Mouse (Mus musculus) bone marrow macrophage, adult 2 months (primary cell): ENCODE measurements around the gene Gm13212. TPM values are rescaled to one million over a fixed set of nuclear protein-coding genes. Genes with fewer than 3 reads are reported as not detected.
"Not testable (repeated sequence)": the region's sequence is repeated elsewhere in the genome, so short reads cannot be mapped to it uniquely, and the experiment has no call there.

Experiments used
- H3K27ac ChIP-seq: 2 replicates; pipeline ENCODE4 v1.5.1; 2012; ENCODE audit warnings: low read depth, low read length; ENCODE audit not compliant: insufficient read depth
- H3K4me1 ChIP-seq: 2 replicates; pipeline ENCODE4 v1.6.1; 2012; ENCODE audit warnings: low read length; ENCODE audit not compliant: control insufficient read depth, insufficient read depth
- H3K4me3 ChIP-seq: 2 replicates; pipeline ENCODE4 v1.5.1; 2012; ENCODE audit warnings: mild to moderate bottlenecking, low read length, moderate library complexity; ENCODE audit not compliant: insufficient read depth
- CTCF ChIP-seq: IDR thresholded peaks from 2 replicates; pipeline ENCODE4 v1.5.1; 2012; ENCODE audit warnings: low read depth, mild to moderate bottlenecking, low read length, moderate library complexity
- POLR2A ChIP-seq: IDR thresholded peaks from 2 replicates; pipeline ENCODE4 v1.6.1; 2012; ENCODE audit warnings: mild to moderate bottlenecking, low read depth, low read length, borderline replicate concordance
- polyA plus RNA-seq: library from polyadenylated mRNA; stranded (reverse); fragments of >200 nt; gene quantifications from 2 replicates; pipeline ENCODE4 v1.2.4, GENCODE M21; 2012; ENCODE audit not compliant: missing spikeins, insufficient read depth, insufficient read length

The Gm13212 gene
- 17.8 and 28.5 TPM in 2 replicates for polyA plus RNA-seq

DNA sequence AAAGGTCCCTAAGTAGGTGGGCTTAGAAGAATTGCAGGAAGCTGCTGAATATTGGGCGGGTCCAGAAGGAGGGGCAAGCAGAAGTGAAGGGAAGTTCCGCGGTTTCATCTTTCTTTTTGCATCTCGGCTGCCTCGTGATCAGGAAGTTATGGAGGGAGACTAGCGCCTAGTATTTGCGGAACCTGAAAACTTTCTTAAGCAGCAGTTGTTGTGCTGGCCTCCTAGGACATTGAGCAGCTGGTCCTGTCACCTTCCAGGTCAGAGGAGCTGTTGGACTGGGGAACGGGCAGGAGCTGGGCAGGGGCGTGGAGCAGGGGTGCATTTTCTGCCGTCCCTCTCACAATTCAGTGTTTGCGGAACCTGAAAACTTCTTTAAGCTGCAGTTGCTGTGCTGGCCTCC lies at the start of gene Gm13212:
Gene Gm13212, plus strand, starts transcription at position 89 of the 400 bp plus-strand sequence.
- H3K4me3 ChIP-seq = peak within 1 kb of the TSS; percentile 61
- H3K27ac ChIP-seq = peak within 1 kb of the TSS; percentile 58
- H3K4me1 ChIP-seq = not testable (repeated sequence)

DNA sequence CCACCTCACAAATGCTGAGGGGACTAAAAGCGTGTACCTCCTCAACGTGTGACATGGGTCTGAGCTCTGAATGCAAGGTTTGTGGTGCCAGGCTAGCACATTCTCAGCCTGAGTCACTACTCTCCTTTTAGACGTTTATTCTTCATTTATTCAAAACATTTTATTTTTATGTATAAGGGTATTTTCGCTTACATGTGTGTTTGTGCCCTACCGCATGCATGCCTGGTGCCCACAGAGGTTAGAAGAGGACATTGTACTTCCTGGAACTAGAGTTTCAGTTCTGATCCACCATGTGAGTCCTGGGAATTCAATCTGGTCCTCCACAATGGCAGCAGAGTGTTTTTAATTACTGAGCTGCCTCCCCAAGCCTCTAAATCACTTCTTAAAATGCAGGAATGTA lies 41.1 kb upstream of the Gm13212 start:
- not testable (repeated sequence) for H3K4me3 ChIP-seq, H3K27ac ChIP-seq, H3K4me1 ChIP-seq

DNA sequence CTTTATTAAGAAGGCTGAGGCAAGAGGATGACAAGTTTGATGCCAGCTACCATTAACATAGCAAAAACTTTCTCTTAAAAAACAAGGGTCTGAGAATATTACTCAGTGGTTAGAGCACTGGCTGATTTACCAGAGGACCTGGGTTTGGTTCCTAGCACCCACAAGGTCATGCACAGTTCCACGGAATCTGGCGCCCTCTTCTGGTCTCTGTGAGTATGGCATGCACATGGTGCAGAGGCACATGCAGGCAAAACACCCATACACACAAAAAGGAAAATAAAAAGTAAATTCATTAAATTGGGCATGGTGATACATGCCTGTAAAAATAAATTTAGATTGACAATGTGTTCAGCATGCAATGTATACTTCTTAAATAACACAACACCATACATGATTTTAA lies 39.9 kb upstream of the Gm13212 start:
- not testable (repeated sequence) for H3K4me1 ChIP-seq, H3K27ac ChIP-seq, H3K4me3 ChIP-seq

DNA sequence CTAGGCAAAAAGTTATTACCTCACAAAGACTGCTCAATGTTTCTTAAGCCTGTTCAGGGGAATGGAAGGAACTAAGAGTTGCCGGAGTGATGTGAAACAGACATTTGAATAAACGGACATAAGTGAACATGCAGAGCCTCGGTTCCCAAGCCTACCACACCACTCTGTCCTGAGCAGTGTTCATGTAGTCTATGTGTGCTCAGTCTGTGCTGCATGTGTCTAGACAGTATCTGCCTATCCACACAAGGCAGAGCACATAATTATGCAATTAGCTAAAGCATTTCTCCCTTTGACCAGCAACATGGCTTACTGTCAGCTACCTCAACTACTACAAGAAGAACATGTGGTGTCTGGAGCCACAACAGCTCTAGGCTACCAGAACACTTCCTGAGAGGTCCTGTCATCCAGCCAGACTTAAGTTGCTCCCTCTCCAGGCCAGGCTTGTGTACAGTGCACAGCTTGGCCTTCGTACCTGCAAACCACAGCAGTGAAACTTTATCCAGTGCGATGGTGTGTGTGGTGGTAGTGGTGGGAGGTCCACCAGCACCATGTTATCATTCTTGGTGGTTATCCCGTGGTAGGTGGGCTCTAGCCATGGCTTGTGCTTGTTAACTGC lies 39.1 kb upstream of the Gm13212 start:
- not testable (repeated sequence) for H3K4me3 ChIP-seq, H3K4me1 ChIP-seq, H3K27ac ChIP-seq

GRCm38 (mm10) chr4:145546477-145546876 lies 38.5 kb upstream of the Gm13212 start:
- H3K27ac ChIP-seq, H3K4me1 ChIP-seq, H3K4me3 ChIP-seq: not testable (repeated sequence)

GRCm38 (mm10) chr4:145556680-145557079 lies 28.3 kb upstream of the Gm13212 start:
- TF ChIP-seq CTCF (no peak), POLR2A (no peak)
- no peak overlapping the region for H3K27ac ChIP-seq
- no peaks in the 10 kb centered on the region for H3K4me1 ChIP-seq
- no peak overlapping the region for H3K4me3 ChIP-seq

- Histone ChIP-seq H3K4me3 (no peak overlapping the region), H3K4me1 (no peaks in the 10 kb centered on the region), H3K27ac (no peak overlapping the region)
- TF ChIP-seq CTCF (no peak), POLR2A (no peak)
Observed at GRCm38 (mm10) chr4:145559505-145560099, 25.4 kb upstream of the Gm13212 start.

DNA sequence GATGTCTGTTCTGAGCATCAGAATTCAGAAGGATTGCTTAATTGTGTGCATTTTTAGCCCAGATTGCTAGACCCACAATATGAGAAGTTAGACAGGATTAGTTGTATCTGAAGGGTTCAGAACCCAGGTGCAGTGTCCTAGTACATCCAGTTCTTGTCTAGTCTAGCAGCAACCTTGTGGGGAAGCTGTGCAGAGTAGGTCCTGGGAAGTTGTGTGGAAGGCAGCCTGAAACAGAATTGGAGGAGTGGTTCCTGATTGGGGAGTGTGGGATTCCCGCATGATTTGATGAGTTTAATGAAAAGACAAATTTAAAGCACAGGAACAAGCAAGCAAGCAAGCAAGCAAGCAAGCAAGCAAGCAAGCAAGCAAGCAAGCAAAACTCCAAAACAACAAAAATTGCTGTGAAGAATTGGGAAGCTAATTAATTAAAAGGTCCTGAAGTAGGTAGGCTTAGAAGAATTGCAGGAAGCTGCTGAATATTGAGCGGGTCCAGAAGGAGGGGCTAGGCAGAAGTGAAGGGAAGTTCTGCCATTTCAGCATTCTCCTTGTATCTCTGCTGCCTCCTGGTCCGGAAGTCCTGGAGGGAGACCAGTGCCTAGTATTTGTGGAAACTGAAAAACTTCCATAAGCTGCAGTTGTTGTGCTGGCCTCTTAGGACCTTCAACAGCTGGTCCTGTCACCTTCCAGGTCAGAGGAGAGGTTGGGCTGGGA lies 20.7 kb upstream of the Gm13212 start:
- Histone ChIP-seq H3K4me3 (no peak overlapping the region), H3K27ac (no peak overlapping the region), H3K4me1 (no peaks in the 10 kb centered on the region)
- TF ChIP-seq POLR2A = no peak
- no peak for TF ChIP-seq CTCF

GRCm38 (mm10) chr4:145570461-145570860 lies 14.5 kb upstream of the Gm13212 start:
- H3K4me1 ChIP-seq, H3K27ac ChIP-seq, H3K4me3 ChIP-seq: not testable (repeated sequence)

DNA sequence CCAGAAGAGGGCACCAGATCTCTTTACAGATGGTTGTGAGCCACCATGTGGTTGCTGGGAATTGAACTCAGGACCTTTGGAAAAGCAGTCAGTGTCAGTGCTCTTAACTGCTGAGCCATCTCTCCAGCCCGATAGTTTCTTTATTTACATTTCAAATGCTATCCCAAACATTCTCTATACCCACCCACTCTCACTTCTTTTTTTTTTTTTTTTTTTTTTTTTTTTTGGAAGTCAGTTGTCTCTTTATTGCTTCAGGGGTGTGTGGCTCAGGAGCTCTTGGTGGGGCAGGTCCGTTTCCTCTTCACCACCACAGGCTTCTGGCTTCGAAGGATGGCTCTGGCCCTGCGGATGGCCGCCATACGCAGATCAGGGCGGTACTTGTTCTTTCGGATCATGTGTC lies 8.3 kb upstream of the Gm13212 start:
- H3K4me3 ChIP-seq, H3K27ac ChIP-seq, H3K4me1 ChIP-seq: not testable (repeated sequence)

GRCm38 (mm10) chr4:145580333-145580732 lies 4.6 kb upstream of the Gm13212 start:
- H3K27ac ChIP-seq, H3K4me3 ChIP-seq, H3K4me1 ChIP-seq: not testable (repeated sequence)

DNA sequence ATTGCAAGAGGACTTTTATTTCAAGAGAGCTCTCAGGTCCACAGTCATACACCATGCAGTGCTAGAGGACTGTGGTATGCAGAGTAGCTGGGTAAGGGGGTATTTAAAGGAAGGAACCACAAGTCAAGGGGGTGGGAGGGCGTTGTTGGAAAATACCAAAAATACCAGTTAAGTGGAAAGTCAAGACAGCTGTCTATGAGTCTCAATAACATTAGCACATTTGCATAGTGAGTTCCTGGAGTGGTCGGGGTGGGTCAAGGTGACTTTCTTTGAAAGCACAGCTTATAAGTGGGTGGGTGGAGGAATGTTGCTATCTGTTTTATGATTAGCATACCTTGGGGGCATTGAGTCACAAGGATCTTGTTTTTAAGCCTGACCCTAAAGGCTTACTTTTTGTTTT lies 1.1 kb downstream of the Gm13212 start:
- peak overlapping the region; percentile 61 for H3K4me3 ChIP-seq
- H3K27ac ChIP-seq, H3K4me1 ChIP-seq: not testable (repeated sequence)

DNA sequence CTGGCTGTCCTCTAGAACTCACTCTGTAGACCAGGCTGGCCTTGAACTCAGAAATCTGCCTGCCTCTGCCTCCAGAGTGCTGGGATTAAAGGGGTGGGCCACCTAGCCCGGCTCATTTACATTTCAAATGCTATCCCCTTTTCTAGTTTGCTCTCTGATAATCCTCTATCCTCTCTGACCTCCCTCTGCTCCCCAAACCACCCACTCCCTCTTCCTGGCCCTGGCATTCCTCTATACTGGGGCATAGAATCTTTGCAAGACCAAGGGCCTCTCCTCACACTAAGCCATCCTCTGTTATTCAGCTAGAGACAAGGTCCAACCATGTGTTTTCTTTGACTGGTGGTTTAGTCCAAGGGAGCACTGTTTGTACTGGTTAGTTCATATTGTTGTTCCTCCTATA lies 9.2 kb downstream of the Gm13212 start:
- H3K4me1 ChIP-seq, H3K27ac ChIP-seq, H3K4me3 ChIP-seq: not testable (repeated sequence)

DNA sequence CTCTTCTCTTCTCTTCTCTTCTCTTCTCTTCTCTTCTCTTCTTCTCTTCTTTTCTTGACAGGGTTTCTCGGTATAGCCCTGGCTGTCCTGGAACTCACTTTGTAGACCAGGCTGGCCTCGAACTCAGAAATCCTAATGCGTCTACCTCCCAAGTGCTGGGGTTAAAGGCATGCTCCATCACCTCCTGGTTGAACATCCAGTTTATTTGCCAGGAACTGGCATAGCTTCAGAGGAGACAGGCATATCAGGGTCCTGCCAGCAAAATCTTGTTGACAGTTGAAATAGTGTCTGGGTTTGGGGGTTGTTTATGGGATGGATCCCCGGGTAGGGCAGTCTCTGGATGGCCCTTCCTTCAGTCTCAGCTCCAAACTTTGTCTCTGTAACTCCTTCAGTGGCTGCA lies 9.8 kb downstream of the Gm13212 start:
- H3K27ac ChIP-seq, H3K4me3 ChIP-seq, H3K4me1 ChIP-seq: not testable (repeated sequence)

DNA sequence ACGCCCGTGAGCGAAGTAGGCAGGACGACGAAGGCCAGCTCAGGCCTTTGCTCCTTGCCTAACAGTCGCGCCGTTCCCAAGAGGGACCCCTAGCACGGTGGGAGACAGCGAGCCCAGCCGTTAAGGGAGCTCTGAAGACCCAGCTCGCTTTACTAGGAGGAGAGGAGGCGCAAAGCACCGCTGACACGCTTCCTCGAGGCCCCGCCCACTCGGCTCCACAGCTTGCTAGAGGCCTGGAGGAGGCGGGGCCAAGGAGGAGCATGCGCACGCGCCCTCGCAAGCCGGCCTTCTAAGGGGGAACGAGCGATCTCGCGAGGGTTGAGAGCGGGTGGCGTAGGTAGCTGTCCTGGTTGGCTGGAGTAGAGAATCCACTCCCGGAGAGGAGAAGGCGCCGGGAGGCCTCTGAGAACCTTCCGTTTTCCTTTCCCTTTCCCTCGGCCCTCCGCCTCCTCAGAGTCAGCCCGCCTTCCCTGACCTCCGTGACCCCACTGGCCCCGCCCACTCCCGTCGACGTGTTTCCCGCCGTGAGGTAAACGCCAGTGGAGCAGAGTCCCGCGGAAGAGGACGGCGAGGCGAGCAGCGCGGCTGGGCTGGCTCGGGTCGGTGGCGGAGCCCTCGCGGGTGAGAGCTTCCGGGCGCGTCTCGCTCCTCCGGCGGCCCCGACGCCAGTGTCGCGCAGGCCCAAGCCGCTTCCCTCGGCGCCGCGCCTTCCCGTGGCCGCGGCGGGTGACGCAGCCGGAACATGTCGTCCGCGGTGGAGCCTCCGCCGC lies 55.6 kb downstream of the Gm13212 start:
- not testable (repeated sequence) for H3K4me3 ChIP-seq

More for the DNA sequence above, 55.6 kb downstream of the Gm13212 start:
- not testable (repeated sequence) for H3K27ac ChIP-seq, H3K4me1 ChIP-seq
